Comparison of ENCODE assay signal across 10 mouse cellular contexts in the genomic region with DNA sequence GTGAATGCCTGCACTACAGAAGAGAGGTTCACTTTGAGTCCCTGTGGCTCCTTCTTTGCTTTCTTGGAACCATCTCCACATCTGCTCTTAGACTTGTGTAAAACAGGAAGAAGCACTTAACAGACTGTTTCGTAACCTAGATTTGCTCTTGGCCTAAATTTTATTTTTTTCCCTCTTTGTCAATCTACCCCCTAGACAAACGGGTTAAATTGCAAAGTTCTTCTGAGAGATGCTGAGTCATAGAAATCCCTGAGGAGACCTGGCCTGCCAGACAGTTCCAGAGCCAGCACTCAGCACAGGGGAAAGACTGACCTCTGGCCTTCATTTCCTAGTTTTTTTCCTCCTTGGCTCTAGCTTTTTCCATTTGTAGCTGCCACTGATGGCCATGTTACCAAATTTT. TPM values are rescaled to one million over a fixed set of nuclear protein-coding genes. Genes with fewer than 3 reads are reported as not detected.
A peak's percentile ranks its signal among the peaks of the same experiment; 100 is the strongest.
DNase-seq lines count a peak whose midpoint lies in the region; ATAC-seq lines count a peak whose summit lies in the region.
"Had no signal": no experiment of that assay in that cellular context is flagged by ENCODE, and none has a peak within 500 bp of the region (broad histone marks: within the 10 kb centered on the region; RNA-seq: fewer than 3 reads in every experiment).

No protein-coding gene starts in this region.

- H3K27ac ChIP-seq in hindbrain, embryonic 16.5 days (ENCODE audit: low read depth, low read length): no peak overlapping the region
- H3K27ac ChIP-seq: embryonic facial prominence, embryonic 12.5 days; limb, embryonic 12.5 days had no signal

- 63% methylated on average over 2 of the region's 2 CpGs for WGBS in hindbrain, embryonic 16.5 days

- no peak overlapping the region for H3K4me3 ChIP-seq in hindbrain, embryonic 16.5 days (ENCODE audit: low read length)
- H3K4me3 ChIP-seq: embryonic facial prominence, embryonic 12.5 days; limb, embryonic 12.5 days had no signal

- no peaks in the 10 kb centered on the region for H3K36me3 ChIP-seq in hindbrain, embryonic 16.5 days (ENCODE audit: control insufficient read depth, insufficient read depth, low read length)
- H3K36me3 ChIP-seq: embryonic facial prominence, embryonic 12.5 days; limb, embryonic 12.5 days had no signal

- H3K4me1 ChIP-seq in hindbrain, embryonic 16.5 days (ENCODE audit: control insufficient read depth, insufficient read depth, low read depth, low read length): no peaks in the 10 kb centered on the region
- H3K4me1 ChIP-seq: embryonic facial prominence, embryonic 12.5 days; limb, embryonic 12.5 days had no signal

- peak; percentile 68 for DNase-seq in kidney, adult 9 months
- DNase-seq in kidney, adult 18-20 months: no peak
- peak; percentile 52 for DNase-seq in MN1 (ENCODE audit: low spot score)
- peak; percentile 76 for DNase-seq in fibroblast of lung, adult 2 months (ENCODE audit: low read depth)
- peak; percentile 33 to 65 for DNase-seq in kidney, postnatal 36 days
- DNase-seq in B cell, adult 2 months: no peak
- DNase-seq: right cerebral cortex, postnatal 4 days had no signal

- H3K9me3 ChIP-seq in hindbrain, embryonic 16.5 days (ENCODE audit: control insufficient read depth, low read length): no peaks in the 10 kb centered on the region
- H3K9me3 ChIP-seq: embryonic facial prominence, embryonic 12.5 days; limb, embryonic 12.5 days had no signal

- H3K27me3 ChIP-seq in hindbrain, embryonic 16.5 days (replicated peaks; ENCODE audit: control insufficient read depth, insufficient read depth, low read length): no peaks in the 10 kb centered on the region
- H3K27me3 ChIP-seq: embryonic facial prominence, embryonic 12.5 days; limb, embryonic 12.5 days had no signal

- H3K4me2 ChIP-seq in hindbrain, embryonic 16.5 days (ENCODE audit: low read length): no peak overlapping the region
- H3K4me2 ChIP-seq: embryonic facial prominence, embryonic 12.5 days; limb, embryonic 12.5 days had no signal

- no peak for ATAC-seq in hindbrain, embryonic 16.5 days

- H3K9ac ChIP-seq in hindbrain, embryonic 16.5 days (ENCODE audit: low read depth, low read length): no peak overlapping the region
- H3K9ac ChIP-seq: embryonic facial prominence, embryonic 12.5 days; limb, embryonic 12.5 days had no signal

RNA-seq across cellular contexts. Expression of gene Tbl1x, which starts 23.1 kb away (rescaled TPM):
- polyA plus RNA-seq in hindbrain, embryonic 16.5 days (2015; fragmentation: Nextera tagmentation; extraction: Ambion mirVana): 39.1 and 41.7 TPM in 2 replicates

Comparison
In these comparisons a context has a peak if more than half of its experiments do, and no peak if none do; other contexts are left out.
1. DNase-seq: peak in kidney, adult 9 months (single experiment), MN1 (single experiment), fibroblast of lung, adult 2 months (single experiment) and kidney, postnatal 36 days (2 of 2); none in kidney, adult 18-20 months (single experiment) and B cell, adult 2 months (0 of 2).